Mouse (Mus musculus) frontal cortex, postnatal 25 days (tissue): ENCODE measurements at regions not wholly inside any gene's neighbourhood (a gene's known extent, or its start where the extent isn't known, plus 50 kb on each side); places are given as distances from the start of the nearest gene placed in this dataset.
"Not testable (repeated sequence)": the region's sequence is repeated elsewhere in the genome, so short reads cannot be mapped to it uniquely, and the experiment has no call there.

Source experiments
- DNase-seq, 2 experiments: peaks; one replicate each; pipeline ENCODE4 v3.0.0; 2022; ENCODE audit warnings: low spot score in 2 of 2

DNA sequence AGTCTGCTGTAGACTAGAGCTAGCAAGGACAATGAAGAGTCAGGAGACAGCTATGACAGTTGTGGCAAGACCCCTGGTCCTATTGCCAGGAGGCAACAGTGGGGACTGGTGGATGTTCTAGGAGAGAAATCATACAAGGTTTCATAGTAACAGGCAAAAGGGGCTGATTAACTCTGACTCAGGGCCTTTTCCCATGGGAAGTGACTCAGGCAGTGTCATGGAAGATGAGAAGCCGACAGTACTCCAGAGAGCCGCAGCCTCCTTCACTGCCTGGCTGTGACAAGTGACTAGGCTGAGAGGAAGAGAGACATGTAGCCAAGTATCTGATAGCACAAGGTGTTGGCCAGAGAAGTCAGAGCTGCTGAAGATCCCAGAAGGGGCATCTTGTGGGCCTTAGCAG is 145.3 kb upstream of the Haao start:
- DNase-seq: no peak

GRCm38 (mm10) chr17:83990421-83991365 is 142.9 kb upstream of the Haao start:
- no peak for DNase-seq

DNA sequence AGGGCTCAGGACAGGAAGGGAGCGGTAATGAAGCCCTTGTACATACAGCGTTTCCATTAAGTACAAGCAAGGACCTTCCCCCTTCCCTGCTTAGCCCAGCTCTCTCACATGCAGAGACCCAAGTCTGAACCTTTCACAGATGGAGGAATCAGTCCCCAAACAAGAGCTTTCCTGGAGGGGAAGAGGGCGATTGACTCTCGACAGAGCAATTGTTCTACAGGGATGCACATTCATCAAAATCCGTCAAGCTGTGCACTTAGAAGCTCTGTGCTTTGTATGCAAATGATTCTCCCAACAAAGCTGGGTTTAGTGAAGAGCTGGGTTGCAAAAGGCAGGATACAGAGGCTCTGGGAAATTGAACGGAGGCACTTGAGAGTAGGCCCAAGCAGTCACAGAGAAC is 141.1 kb upstream of the Haao start:
- no peak for DNase-seq

DNA sequence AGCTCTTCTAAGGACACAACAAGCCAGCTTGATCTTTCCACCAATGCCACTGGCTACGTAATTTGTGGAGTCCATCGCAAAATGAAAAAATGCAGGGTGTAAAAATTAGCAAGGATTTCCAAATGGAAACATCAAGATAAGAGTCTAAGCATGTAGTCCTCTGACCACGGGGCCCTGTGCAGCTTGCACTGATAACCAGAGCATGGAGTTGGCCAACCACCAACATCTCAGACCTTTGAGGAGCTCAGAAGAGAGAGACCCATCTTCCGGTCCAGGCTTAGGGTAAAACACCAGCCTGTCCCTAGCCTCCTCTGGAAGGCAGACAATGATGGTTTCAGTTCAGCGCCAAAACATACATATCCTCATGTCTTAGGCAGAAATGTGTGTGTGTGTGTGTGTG is 140.4 kb upstream of the Haao start:
- DNase-seq: no peak

- no peak for DNase-seq
Measured at GRCm38 (mm10) chr17:83987683-83988082, 139.9 kb upstream of the Haao start.

- no peak for DNase-seq
Measured at GRCm38 (mm10) chr17:83985916-83986578, 138.3 kb upstream of the Haao start.

DNA sequence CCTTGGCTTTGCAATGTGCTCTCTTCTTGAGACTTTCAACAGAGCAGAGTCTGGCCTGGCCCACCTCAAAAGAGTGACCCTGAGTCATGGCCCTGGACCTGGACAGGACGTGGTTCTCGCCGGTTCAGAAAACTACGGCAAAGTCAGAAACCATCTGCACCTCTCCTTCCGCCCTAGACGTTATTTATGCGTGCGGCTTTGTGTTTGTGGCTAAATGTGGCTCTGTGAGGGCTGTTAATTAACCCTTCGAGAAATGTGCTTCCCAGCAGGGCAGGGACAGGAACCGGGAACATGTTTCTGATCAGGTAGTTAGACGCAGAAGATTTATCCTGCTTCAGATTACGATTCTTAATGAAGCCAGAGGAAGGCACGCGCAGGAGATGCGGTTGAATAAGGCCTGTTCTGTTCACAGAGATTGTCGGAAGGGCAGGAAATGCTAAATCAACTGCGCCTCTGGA is 137.6 kb upstream of the Haao start:
- DNase-seq: no peak

DNA sequence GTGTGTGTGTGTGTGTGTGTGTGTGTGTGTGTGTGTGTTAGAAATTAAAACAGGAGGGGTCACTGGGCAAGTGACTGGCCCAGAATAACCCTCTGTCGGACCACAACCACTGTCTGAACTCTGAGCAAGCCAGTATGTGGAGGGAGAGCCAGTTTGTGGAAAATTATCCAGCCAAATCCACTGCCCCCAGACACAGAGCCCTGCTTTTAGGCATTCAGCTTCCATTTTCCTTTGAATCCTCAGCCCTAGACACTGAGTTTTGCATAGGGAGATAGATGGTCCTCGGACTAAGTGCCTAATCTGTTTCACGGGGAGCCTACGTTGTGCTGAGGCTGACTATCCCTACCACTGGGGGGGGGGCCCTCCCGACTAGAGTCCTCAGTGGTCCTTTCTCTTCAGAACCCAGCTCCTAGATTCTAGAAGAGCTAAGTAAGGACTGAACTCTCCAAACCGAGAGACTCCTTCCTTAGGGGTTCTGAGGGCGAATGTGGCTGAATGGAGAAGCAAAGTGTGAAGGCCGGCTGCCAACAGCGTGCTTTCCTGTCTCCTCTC is 136.2 kb upstream of the Haao start:
- DNase-seq: no peak

DNA sequence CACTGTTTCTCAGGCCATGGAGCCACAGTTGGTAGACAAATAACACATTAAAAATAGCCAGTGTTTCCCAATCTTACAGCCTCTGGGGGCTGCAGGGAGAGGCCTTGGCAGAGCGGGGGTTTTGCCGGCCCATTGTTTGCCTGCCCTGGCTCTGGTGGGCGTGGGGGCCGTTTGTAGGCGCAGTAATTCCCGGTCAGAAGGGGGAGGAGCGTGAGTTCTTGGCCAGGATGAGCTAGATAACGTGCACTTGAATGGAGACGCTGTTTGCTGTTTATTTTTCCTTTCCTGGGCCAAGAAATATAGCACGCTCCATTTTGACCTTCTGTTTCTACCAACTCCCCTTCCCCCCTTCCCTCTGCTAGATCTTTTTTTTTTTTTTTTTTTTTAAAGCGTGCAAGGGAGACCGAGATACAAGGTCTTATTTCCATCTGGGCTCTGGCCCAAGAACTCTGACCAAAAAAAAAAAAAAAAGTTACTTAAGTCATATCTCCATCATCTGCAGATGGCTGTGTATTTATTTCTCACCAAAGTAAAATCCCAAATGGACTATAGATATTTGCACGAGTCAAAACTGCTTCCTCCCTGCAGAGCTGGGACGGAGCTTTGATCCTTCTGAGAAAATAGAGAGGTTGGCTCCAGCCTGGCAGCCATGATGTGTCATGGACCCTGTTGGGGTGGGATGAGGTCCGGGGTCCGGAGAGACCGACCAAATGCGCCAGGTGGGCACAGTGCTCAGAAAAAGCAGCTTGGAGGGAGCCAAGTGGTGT is 135.5 kb upstream of the Haao start:
- DNase-seq: no peak

DNA sequence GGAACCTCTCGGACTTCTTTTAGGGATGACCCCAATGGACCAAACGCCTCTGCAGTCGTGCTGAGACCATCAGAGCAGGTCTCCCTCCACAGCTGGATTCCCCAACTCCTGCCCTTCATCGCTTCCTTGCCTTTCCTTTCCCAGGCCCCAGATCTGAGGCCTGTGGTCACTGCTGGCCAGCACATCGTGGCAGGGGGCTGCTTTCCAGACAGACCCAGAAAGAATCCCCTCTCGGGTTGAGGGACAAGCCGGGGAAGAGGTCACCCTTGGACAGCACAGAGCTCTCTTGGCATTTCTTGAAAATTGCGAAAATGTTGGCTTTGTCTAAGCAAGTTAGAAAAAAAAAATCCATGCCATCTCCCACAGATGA is 134.9 kb upstream of the Haao start:
- DNase-seq: no peak

- no peak for DNase-seq
Measured at GRCm38 (mm10) chr17:83978858-83979470, 131.2 kb upstream of the Haao start.

DNA sequence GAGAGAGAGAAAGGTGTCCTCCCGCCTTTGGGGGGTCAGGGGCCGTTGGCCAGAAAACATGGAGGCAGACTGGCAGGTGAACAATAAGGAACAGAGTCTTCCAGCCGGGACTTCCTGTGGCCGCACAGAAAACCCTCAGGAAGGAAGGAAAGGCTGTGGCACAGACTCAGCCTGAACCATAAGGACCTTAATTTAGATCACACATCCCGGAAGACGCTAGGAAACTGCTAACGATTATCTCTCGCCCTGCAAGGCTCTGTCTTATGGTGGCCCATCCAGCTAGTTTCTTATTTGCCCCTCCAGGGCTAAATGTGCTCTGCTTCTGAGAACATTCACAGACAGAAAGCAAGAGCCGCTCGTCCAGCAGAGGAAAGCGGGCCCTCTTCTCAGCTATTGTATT is 130.0 kb upstream of the Haao start:
- no peak for DNase-seq

GRCm38 (mm10) chr17:83975813-83976212 is 128.1 kb upstream of the Haao start:
- DNase-seq: no peak

GRCm38 (mm10) chr17:83973461-83974350 is 125.9 kb upstream of the Haao start:
- no peak for DNase-seq

- DNase-seq: no peak
Measured at GRCm38 (mm10) chr17:83972874-83973273, 125.1 kb upstream of the Haao start.

- DNase-seq: no peak
Measured at GRCm38 (mm10) chr17:83972470-83972869, 124.7 kb upstream of the Haao start.

- no peak for DNase-seq
Measured at GRCm38 (mm10) chr17:83972026-83972425, 124.3 kb upstream of the Haao start.

GRCm38 (mm10) chr17:83969407-83969826 is 121.7 kb upstream of the Haao start:
- no peak for DNase-seq

DNA sequence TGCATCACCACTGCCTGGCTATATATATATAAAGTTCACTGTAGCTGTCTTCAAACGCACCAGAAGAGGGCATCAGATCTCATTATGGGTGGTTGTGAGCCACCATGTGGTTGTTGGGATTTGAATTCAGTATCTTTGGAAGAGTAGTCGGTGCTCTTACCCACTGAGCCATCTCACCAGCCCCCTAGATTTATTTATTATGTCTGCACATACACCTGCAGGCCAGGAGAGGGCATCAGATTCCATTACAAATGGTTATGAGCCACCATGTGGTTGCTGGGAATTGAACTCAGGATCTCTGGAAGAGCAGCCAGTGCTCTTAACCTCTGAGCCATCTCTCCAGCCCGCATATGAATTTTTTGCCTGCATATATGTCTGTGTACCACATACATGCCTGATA is 120.4 kb upstream of the Haao start:
- DNase-seq: not testable (repeated sequence)

DNA sequence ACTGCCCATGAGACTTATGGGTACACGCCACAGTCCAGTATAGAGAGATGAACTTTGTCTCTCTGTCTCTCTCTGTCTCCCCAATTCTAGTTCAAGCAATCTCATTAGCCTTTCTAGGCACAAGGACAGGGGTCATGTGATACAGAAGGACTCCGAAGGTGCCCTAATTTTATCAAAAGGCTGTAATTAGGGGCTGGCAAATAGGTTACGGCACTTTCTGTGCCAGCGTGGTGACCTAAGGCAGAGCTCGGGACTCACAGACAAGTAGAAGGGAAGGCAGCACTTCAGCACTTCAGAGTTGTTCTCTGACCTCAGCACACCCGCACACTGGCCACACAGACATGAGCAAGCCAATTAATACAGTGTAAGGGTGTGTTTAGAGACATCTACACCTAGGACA is 119.2 kb upstream of the Haao start:
- DNase-seq: no peak
